Mouse (Mus musculus): ENCODE data around the gene Gm49601.

Gene Gm49601

DNA sequence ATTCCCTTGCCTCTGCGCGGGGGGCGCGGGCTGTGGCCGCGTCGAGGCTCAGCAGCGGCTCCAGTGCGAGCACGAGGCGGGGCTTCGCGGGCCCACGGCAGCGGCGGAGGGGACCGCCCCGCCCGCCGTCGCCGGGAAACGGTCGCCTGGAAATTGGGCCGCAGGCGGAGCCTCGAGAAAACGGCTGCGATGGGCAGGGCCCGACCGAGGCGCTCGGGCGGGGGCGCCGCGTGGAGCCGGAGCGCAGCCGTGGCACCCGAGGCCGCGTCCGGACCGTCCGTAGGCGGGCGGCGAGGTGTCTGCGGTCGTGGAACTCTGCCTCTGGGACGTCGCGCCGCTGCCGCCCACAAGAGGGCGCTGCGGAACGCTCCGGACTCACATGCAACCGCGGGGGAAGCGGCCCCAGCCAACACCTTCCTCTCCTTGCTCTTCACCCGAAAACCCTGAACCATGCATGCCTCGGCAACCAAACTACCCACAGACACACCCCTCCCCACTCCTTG lies at the start of gene Gm49601:
Gm49601 (minus strand) TSS at position 52 of the 503 bp plus-strand sequence.
- no peak for DNase-seq (ENCODE audit: extremely low read depth, insufficient read length, low spot score)

- no peak for DNase-seq (ENCODE audit: extremely low read depth, insufficient read length, low spot score)
These were observed 46.8 kb upstream of the Gm49601 start for GRCm38 (mm10) chr16:18673005-18673404.

GRCm38 (mm10) chr16:18672027-18672426 lies 45.8 kb upstream of the Gm49601 start:
- no peak for DNase-seq (ENCODE audit: extremely low read depth, insufficient read length, low spot score)

DNA sequence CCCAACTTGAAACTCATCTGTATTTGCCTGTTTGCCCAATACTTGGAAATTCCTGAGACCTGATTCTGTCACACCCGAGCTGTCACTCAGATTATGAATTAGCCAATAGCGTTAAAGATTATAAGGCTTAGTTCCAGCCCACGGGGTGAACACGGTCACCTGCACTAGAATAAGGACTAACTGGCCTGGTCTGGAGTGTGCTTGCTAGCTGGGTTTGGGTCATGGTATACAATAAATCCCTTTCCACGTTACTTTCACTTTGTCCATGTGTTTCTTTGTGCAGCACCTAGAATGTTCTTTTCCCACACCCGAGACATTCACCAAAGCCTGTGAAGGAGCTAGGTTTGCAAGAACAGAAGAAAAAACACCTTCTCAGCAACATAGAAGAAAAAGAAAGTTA lies 43.7 kb upstream of the Gm49601 start:
- DNase-seq (ENCODE audit: extremely low read depth, insufficient read length, low spot score): no peak

DNA sequence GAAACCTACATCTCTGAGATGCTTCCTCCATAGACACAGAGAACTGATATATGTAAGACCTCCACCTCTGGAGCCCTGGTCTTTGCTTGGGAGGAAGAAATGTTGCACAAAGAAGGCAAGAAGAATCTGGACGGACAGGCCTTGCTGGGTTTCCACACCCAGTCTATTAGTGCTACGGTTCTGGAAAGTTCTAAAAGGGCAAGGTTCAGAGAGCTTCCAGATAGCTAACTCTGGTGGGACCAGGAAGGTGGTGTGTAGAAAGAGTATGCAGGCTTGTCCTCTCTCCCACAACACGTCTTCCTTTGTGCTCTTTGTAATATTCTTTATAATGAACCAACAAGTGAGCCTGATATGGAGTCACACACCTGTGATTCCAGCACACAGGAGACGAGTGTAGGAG lies 32.4 kb upstream of the Gm49601 start:
- no peak for DNase-seq (ENCODE audit: extremely low read depth, insufficient read length, low spot score)

GRCm38 (mm10) chr16:18655372-18656098 lies 29.3 kb upstream of the Gm49601 start:
- no peak for DNase-seq (ENCODE audit: extremely low read depth, insufficient read length, low spot score)

DNA sequence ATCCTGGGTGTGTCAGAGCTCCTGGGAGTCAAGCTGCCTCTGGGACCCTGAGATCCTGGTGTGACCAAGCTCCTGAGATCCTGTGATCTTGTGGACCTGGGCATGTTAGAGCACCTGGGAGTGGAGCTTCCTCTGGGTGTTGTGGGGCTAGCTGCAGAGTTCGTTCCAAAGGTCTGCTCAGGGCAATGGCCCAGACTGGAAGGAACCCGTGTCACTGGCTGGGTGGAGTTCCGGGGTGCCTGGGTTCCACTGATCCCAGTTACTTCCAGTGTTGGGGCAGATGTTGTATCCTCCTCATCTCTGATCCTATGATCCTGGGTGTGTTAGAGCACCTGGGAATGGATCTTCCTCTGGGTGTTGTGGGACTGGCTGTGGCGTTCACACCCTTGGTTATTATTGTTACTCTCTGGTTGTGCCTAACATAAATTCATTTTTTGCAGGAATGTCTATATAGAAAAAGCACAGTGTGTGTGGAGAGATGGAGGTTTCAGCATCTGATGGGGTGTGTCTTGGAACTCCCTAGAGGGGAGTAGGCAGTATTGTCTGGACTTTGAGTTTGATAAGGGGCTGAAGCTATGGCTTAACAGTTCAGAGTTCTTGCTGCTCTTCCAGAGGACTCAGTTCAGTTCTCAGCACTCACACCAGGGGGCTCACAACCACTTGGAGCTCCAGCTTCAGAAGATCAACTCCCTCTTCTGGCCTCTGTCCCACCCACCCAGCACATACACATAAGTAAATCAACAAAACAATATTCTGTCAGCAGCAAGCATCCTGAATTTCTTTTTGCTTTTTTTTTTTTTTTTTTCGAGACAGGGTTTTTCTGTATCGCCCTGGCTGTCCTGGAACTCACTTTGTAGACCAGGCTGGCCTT lies 27.3 kb upstream of the Gm49601 start:
- no peak for DNase-seq (ENCODE audit: extremely low read depth, insufficient read length, low spot score)

- DNase-seq (ENCODE audit: extremely low read depth, insufficient read length, low spot score): no peak
These were observed 22.9 kb upstream of the Gm49601 start for GRCm38 (mm10) chr16:18649126-18649525.

- DNase-seq (ENCODE audit: extremely low read depth, insufficient read length, low spot score): no peak
These were observed 19.1 kb upstream of the Gm49601 start for GRCm38 (mm10) chr16:18645329-18645728.

DNA sequence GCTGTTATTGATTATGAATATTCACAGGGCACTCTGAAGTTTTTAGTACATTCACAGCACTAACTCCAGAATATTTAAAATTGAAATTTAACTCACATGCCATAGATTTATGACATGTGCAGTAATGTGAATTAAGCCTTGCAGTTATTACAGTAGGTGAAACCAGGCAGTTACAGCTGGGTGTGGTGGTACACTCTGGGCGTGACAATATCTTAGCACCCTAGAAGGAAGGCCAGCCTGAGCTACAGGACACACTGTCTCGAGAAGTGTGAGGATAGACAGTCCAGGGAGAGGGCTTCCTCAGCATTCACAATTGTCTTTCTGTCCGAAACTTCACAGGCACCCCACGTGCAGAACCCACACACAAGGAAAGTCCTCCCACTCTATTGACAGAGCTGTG lies 18.3 kb upstream of the Gm49601 start:
- DNase-seq (ENCODE audit: extremely low read depth, insufficient read length, low spot score): no peak

- no peak for DNase-seq (ENCODE audit: extremely low read depth, insufficient read length, low spot score)
These were observed 17.3 kb upstream of the Gm49601 start for GRCm38 (mm10) chr16:18643406-18643998.

- DNase-seq (ENCODE audit: extremely low read depth, insufficient read length, low spot score): no peak
These were observed 16.7 kb upstream of the Gm49601 start for GRCm38 (mm10) chr16:18642897-18643296.

DNA sequence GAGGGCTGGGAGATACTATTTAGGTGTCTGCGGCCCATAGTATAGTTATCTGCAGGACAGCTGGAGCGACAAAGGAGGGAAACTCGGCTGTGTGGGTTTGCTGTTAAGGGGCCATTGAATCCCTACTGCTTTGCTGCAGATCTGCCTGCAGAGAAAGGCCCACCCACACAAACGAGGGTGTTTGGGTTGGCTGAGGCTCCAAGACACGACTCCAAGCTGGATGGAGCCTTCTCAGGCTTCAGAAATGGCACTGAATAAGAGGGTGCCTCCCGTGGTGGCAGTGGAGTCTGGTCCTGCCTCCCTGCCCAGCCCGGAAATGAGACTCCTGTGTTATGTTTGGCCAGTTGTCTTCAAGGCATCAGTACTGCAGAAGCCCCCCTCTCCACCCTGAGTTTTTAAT lies 16.1 kb upstream of the Gm49601 start:
- DNase-seq (ENCODE audit: extremely low read depth, insufficient read length, low spot score): no peak

- no peak for DNase-seq (ENCODE audit: extremely low read depth, insufficient read length, low spot score)
These were observed 13.2 kb upstream of the Gm49601 start for GRCm38 (mm10) chr16:18639382-18639929.

- no peak for DNase-seq (ENCODE audit: extremely low read depth, insufficient read length, low spot score)
These were observed 12.2 kb upstream of the Gm49601 start for GRCm38 (mm10) chr16:18638396-18638795.

GRCm38 (mm10) chr16:18636804-18637203 lies 10.6 kb upstream of the Gm49601 start:
- no peak for DNase-seq (ENCODE audit: extremely low read depth, insufficient read length, low spot score)

DNA sequence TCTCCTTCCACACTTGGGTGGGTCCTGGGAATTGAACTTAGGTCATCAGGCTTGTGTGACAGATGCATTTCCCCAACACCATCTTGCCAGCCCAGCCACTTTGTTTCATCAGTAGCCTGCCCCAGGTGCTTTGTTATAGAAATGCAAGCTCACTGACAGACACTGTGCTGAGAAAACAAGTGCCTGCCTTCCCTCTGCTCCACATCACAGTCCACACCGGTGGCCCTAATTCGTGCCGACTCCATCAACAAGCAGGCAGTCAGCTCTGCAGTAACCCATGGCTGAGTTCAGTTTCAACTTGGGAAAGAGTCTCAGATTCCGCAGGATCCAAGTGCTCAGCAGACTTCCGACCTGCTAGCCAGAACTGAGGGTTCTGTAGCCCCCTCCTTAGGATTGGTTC lies 10.2 kb upstream of the Gm49601 start:
- DNase-seq (ENCODE audit: extremely low read depth, insufficient read length, low spot score): no peak

DNA sequence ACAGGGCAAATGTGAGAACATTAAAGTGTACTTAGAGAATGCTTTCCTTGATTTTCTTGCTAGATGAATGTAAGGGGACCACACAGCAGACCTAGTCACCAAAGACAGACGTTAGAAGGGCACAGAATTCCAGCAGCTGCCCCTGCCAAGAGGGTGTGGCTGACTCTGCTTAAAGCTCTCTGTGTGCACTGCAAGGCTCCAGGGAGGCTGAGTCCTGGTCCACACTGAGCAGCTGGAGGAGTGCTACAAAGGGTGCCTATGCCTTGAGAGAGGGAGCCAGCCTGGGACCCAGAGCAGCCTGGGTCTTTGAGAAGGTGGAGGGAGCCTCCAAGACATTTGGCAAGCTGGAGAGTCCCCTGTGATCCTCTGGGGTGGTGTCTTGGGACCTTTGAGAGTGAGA lies 7.1 kb upstream of the Gm49601 start:
- DNase-seq (ENCODE audit: extremely low read depth, insufficient read length, low spot score): no peak

DNA sequence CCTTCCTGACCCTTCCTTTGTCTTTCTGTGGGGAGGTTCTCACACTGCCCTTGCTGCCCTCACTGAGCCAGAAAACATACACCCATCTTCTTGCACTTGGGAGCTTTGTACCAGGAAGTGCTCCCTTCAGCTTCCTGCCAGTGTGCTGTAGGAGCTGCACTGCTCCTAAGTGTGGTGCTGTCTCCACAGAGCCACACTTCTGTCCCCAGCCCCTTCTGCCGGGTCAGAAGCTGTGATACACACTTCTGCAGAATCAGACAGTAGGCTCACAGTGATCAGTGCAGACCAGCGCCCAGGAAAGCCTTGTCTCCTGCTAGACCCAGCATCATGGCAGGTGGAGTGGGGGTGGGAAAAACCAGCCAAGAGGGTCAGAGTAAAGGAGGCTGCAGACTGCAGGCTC lies 6.6 kb upstream of the Gm49601 start:
- DNase-seq (ENCODE audit: extremely low read depth, insufficient read length, low spot score): no peak

- no peak for DNase-seq (ENCODE audit: extremely low read depth, insufficient read length, low spot score)
These were observed 5.8 kb upstream of the Gm49601 start for GRCm38 (mm10) chr16:18632059-18632458.

- no peak for DNase-seq (ENCODE audit: extremely low read depth, insufficient read length, low spot score)
These were observed 4.9 kb upstream of the Gm49601 start for GRCm38 (mm10) chr16:18631141-18631540.
